Mouse (Mus musculus): Measurements from ENCODE around the gene Slc12a4.
A peak's percentile ranks its signal among the peaks of the same experiment; 100 is the strongest.
"Not testable (repeated sequence)": the region's sequence is repeated elsewhere in the genome, so short reads cannot be mapped to it uniquely, and the experiment has no call there.

The Slc12a4 gene

GRCm38 (mm10) chr8:105965905-105966341 lies at the start of gene Slc12a4:
Slc12a4 (minus strand) TSS chr8:105966097.
- peak; percentile 74 for DNase-seq (ENCODE audit: low spot score)

GRCm38 (mm10) chr8:106012203-106012602 lies 46.3 kb upstream of the Slc12a4 start:
- not testable (repeated sequence) for DNase-seq (ENCODE audit: low spot score)

- DNase-seq (ENCODE audit: low spot score): no peak
These were observed 45.7 kb upstream of the Slc12a4 start, which contains the start of gene Ddx28 for GRCm38 (mm10) chr8:106011643-106011986. Ddx28 (minus strand) TSS chr8:106011882.

- DNase-seq (ENCODE audit: low spot score): peak; percentile 90
These were observed 45.1 kb upstream of the Slc12a4 start for GRCm38 (mm10) chr8:106010748-106011642.

- not testable (repeated sequence) for DNase-seq (ENCODE audit: low spot score)
These were observed 42.0 kb upstream of the Slc12a4 start for GRCm38 (mm10) chr8:106007891-106008290.

GRCm38 (mm10) chr8:106007135-106007534 lies 41.2 kb upstream of the Slc12a4 start:
- DNase-seq (ENCODE audit: low spot score): no peak

GRCm38 (mm10) chr8:106006413-106006812 lies 40.5 kb upstream of the Slc12a4 start:
- DNase-seq (ENCODE audit: low spot score): no peak

- no peak for DNase-seq (ENCODE audit: low spot score)
These were observed 40.0 kb upstream of the Slc12a4 start, which contains the start of gene Dpep2nb for GRCm38 (mm10) chr8:106005875-106006274. Dpep2nb (minus strand) TSS chr8:106005975.

- no peak for DNase-seq (ENCODE audit: low spot score)
These were observed 38.8 kb upstream of the Slc12a4 start for GRCm38 (mm10) chr8:106004538-106005207.

- DNase-seq (ENCODE audit: low spot score): no peak
These were observed 36.0 kb upstream of the Slc12a4 start for GRCm38 (mm10) chr8:106001908-106002307.

- no peak for DNase-seq (ENCODE audit: low spot score)
These were observed 33.1 kb upstream of the Slc12a4 start for GRCm38 (mm10) chr8:105998971-105999370.

- no peak for DNase-seq (ENCODE audit: low spot score)
These were observed 30.5 kb upstream of the Slc12a4 start for GRCm38 (mm10) chr8:105996359-105996758.

GRCm38 (mm10) chr8:105993226-105993625 lies 27.3 kb upstream of the Slc12a4 start:
- DNase-seq (ENCODE audit: low spot score): no peak

GRCm38 (mm10) chr8:105992499-105992898 lies 26.6 kb upstream of the Slc12a4 start:
- DNase-seq (ENCODE audit: low spot score): no peak

GRCm38 (mm10) chr8:105991546-105991945 lies 25.6 kb upstream of the Slc12a4 start:
- no peak for DNase-seq (ENCODE audit: low spot score)

GRCm38 (mm10) chr8:105990856-105991387 lies 25.0 kb upstream of the Slc12a4 start, which contains the start of gene Dus2:
Dus2 (plus strand) TSS chr8:105991337.
- DNase-seq (ENCODE audit: low spot score): peak; percentile 67

- no peak for DNase-seq (ENCODE audit: low spot score)
These were observed 22.6 kb upstream of the Slc12a4 start for GRCm38 (mm10) chr8:105988546-105988945.

- DNase-seq (ENCODE audit: low spot score): not testable (repeated sequence)
These were observed 17.5 kb upstream of the Slc12a4 start for GRCm38 (mm10) chr8:105983406-105983805.

- no peak for DNase-seq (ENCODE audit: low spot score)
These were observed 15.2 kb upstream of the Slc12a4 start for GRCm38 (mm10) chr8:105981146-105981545.

GRCm38 (mm10) chr8:105979325-105979724 lies 13.4 kb upstream of the Slc12a4 start, which contains the start of gene Dpep3:
Dpep3 (minus strand) TSS chr8:105979429.
- DNase-seq (ENCODE audit: low spot score): peak; percentile 87

GRCm38 (mm10) chr8:105975363-105975762 lies 9.5 kb upstream of the Slc12a4 start:
- no peak for DNase-seq (ENCODE audit: low spot score)

- DNase-seq (ENCODE audit: low spot score): no peak
These were observed 5.3 kb upstream of the Slc12a4 start for GRCm38 (mm10) chr8:105971019-105971720.

All from testis, postnatal 14 days (tissue).